Mouse (Mus musculus) heart, embryonic 11.5 days (tissue): ENCODE data around the gene Shisa5. TPM values are rescaled to one million over a fixed set of nuclear protein-coding genes. Genes with fewer than 3 reads are reported as not detected.
A peak's percentile ranks its signal among the peaks of the same experiment; 100 is the strongest.

Experiments
- ATAC-seq: fragments of 200-750 bp; cut with Nextera tagmentation; replicated peaks from 2 replicates; pipeline ENCODE4 v1.8.0; 2017; ENCODE audit warnings: moderate library complexity; ENCODE audit not compliant: insufficient number of reproducible peaks, low FRiP score, low TSS enrichment
- H3K27ac ChIP-seq: fragments of 300-500 bp; sonication (generic); 2 replicates; pipeline ENCODE4 v1.5.1; 2014; ENCODE audit warnings: mild to moderate bottlenecking, low read depth, low read length
- H3K27me3 ChIP-seq: fragments of 300-500 bp; sonication (generic); 2 replicates; pipeline ENCODE4 v1.6.1; 2014; ENCODE audit warnings: mild to moderate bottlenecking, low read length, mixed read lengths; ENCODE audit not compliant: control insufficient read depth, insufficient read depth
- H3K36me3 ChIP-seq: fragments of 300-500 bp; sonication (generic); 2 replicates; pipeline ENCODE4 v1.6.1; 2014; ENCODE audit warnings: mild to moderate bottlenecking, low read length, moderate library complexity, mixed read lengths; ENCODE audit not compliant: control insufficient read depth, insufficient read depth
- H3K4me1 ChIP-seq: fragments of 300-500 bp; sonication (generic); 2 replicates; pipeline ENCODE4 v1.6.1; 2014; ENCODE audit warnings: low read length; ENCODE audit not compliant: control insufficient read depth, insufficient read depth
- H3K4me2 ChIP-seq: fragments of 300-500 bp; sonication (generic); 2 replicates; pipeline ENCODE4 v1.6.1; 2014; ENCODE audit warnings: mild to moderate bottlenecking, moderate library complexity
- H3K4me3 ChIP-seq: fragments of 300-500 bp; sonication (generic); 2 replicates; pipeline ENCODE4 v1.5.1; 2014; ENCODE audit warnings: low read depth, low read length
- H3K9ac ChIP-seq: fragments of 300-500 bp; sonication (generic); 2 replicates; pipeline ENCODE4 v1.6.1; 2014; ENCODE audit warnings: mild to moderate bottlenecking, low read depth, low read length, moderate library complexity
- H3K9me3 ChIP-seq: fragments of 300-500 bp; sonication (generic); replicated peaks from 2 replicates; pipeline ENCODE4 v1.6.1; 2016; ENCODE audit warnings: low read length; ENCODE audit not compliant: control insufficient read depth
- WGBS: fragments of 180-500 bp; shearing (Covaris S2); extraction: QIAGEN DNeasy Blood & Tissue Kit; methylation state at CpG from one replicate; pipeline ENCODE4 v1.1.7; 2014; ENCODE audit not compliant: insufficient replicate concordance; 5-methylcytosine and 5-hydroxymethylcytosine counted together
- polyA plus RNA-seq: library from polyadenylated mRNA; unstranded; fragments of >200 nt; fragmentation: Nextera tagmentation; extraction: Ambion mirVana; gene quantifications from 2 replicates; pipeline ENCODE4 v1.2.1, GENCODE M21; 2014

Gene Shisa5
- polyA plus RNA-seq: 49.0 and 59.1 TPM in 2 replicates

GRCm38 (mm10) chr9:109038086-109038895 lies at the start of gene Shisa5:
Gene Shisa5 (plus strand): TSS chr9:109038565.
- Histone ChIP-seq H3K4me3 (peak within 1 kb of the TSS; percentile 70), H3K9me3 (no peaks in the 10 kb centered on the region), H3K27ac (peak within 1 kb of the TSS; percentile 62), H3K36me3 (no peaks in the 10 kb centered on the region), H3K9ac (peak within 1 kb of the TSS; percentile 86), H3K27me3 (no peaks in the 10 kb centered on the region), H3K4me1 (peaks cover 29% of the 10 kb centered on the region), H3K4me2 (peak within 1 kb of the TSS; percentile 87)
- 2% methylated on average over 32 of the region's 40 CpGs for WGBS
- peak; percentile 87 for ATAC-seq

GRCm38 (mm10) chr9:108989802-108990461 lies 48.4 kb upstream of the Shisa5 start:
- H3K27me3 ChIP-seq: no peaks in the 10 kb centered on the region
- H3K27ac ChIP-seq: no peak overlapping the region
- 75% methylated on average over 4 of the region's 4 CpGs for WGBS
- no peak for ATAC-seq
- no peak overlapping the region for H3K4me3 ChIP-seq
- H3K9me3 ChIP-seq: no peaks in the 10 kb centered on the region
- peaks cover 27% of the 10 kb centered on the region for H3K4me1 ChIP-seq
- no peaks in the 10 kb centered on the region for H3K36me3 ChIP-seq
- 0 out of 2 replicates have a peak overlapping the region, but pooled peaks have one; percentile 16 for H3K9ac ChIP-seq
- no peak overlapping the region; the same call in 1 of the 2 replicates for H3K4me2 ChIP-seq

DNA sequence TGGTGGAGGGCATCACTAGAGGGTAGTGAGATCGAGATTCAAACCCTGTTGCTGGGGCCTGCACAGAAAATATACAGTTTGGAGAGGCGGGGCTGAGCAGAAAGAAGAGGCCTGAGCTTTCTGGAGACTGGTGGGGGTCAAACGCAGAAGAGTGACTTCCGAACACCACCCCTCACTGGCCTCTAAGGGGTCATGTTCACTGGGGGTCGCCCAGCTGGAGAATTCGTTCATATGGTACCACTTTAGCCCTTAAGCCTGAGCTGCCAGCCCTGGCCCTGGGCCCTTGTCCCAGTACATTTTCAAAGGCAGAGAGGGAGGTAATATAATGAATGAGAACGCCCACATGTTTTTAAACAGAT lies 47.9 kb upstream of the Shisa5 start:
- H3K4me2 ChIP-seq: no peak overlapping the region; the same call in 1 of the 2 replicates
- WGBS: 79% methylated on average over 7 of the region's 7 CpGs
- peaks cover 27% of the 10 kb centered on the region for H3K4me1 ChIP-seq
- ATAC-seq: no peak
- H3K36me3 ChIP-seq: no peaks in the 10 kb centered on the region
- no peak overlapping the region for H3K9ac ChIP-seq
- H3K27ac ChIP-seq: no peak overlapping the region
- no peaks in the 10 kb centered on the region for H3K27me3 ChIP-seq
- no peaks in the 10 kb centered on the region for H3K9me3 ChIP-seq
- no peak overlapping the region for H3K4me3 ChIP-seq

- Histone ChIP-seq H3K4me2 (peak within 1 kb of the TSS; percentile 90), H3K36me3 (no peaks in the 10 kb centered on the region), H3K4me3 (peak within 1 kb of the TSS; percentile 66), H3K27me3 (no peaks in the 10 kb centered on the region), H3K9me3 (no peaks in the 10 kb centered on the region), H3K27ac (peak within 1 kb of the TSS; percentile 91), H3K9ac (peak within 1 kb of the TSS; percentile 77), H3K4me1 (peaks cover 35% of the 10 kb centered on the region)
- ATAC-seq: peak; percentile 93
- 1% methylated on average over 31 of the region's 31 CpGs for WGBS
Measured at GRCm38 (mm10) chr9:108991428-108992084, 46.8 kb upstream of the Shisa5 start, which contains the start of gene Pfkfb4. Gene Pfkfb4 (plus strand): TSS chr9:108991778.

DNA sequence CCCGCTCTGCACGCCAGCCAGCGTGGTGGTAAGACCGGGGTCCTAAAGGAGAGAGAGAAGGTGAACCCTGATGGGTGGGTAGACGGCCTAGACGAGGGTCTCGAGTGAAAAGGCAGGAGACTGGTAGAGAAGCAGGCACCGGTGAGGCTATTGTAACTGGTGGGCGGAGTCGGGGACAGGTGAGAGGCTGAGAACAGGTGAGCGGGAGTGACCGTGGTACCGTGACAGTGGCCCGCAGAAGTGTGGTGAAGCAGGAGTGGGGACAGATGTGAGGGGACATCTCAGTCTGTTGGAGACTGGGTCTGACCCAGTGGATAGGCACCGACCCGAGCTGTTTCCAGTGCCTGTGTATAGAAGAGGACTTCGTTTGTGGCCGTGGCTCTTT lies 46.3 kb upstream of the Shisa5 start:
- peak overlapping the region; percentile 90 for H3K4me2 ChIP-seq
- 9% methylated on average over 18 of the region's 18 CpGs for WGBS
- no peak overlapping the region for H3K27ac ChIP-seq
- no peaks in the 10 kb centered on the region for H3K36me3 ChIP-seq
- H3K4me3 ChIP-seq: peak overlapping the region; percentile 66
- peaks cover 35% of the 10 kb centered on the region for H3K4me1 ChIP-seq
- no peaks in the 10 kb centered on the region for H3K27me3 ChIP-seq
- ATAC-seq: peak; percentile 0; the same call in 1 of the 2 replicates
- no peaks in the 10 kb centered on the region for H3K9me3 ChIP-seq
- H3K9ac ChIP-seq: peak overlapping the region; percentile 74

DNA sequence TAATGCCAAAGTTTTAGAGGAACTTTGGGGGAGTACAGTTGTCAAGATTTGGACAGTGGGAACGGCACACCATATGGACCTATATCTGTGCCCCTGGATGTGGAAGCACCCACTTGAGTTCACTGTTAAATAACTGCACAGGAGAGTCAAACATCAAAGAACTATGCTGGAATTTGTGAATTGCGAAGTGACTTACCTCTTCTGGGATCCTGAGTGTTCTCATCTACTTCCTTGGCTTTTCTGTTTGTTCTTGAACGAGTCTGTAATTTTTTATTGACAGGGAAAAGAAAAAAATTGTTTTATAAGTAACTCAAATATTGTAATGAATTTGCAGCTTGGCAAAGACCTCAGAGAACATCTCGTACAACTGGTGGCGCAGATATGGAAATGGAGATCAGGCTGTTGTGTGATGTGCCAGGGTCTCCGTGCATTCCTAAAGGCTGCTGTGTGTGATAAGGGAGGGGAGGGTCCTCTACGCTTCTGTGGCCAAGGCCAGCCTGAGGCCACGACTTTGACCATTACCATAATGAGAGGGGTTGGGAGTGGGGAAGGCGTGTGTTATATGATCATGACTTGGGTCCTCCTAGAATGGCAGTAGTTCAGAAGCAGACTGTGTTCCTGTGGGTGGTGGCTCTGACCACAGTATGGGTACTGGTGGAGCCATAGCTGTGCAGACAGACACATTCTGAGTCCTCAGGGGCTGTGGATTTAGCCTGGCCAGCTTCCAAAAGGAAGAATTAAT lies 45.6 kb upstream of the Shisa5 start:
- Histone ChIP-seq H3K36me3 (no peaks in the 10 kb centered on the region), H3K9me3 (no peaks in the 10 kb centered on the region), H3K27ac (no peak overlapping the region), H3K4me3 (peak overlapping the region; percentile 66), H3K9ac (no peak overlapping the region; the same call in 1 of the 2 replicates), H3K4me2 (peak overlapping the region; percentile 90), H3K27me3 (no peaks in the 10 kb centered on the region), H3K4me1 (peaks cover 34% of the 10 kb centered on the region)
- no peak for ATAC-seq
- 59% methylated on average over 9 of the region's 9 CpGs for WGBS

- no peak overlapping the region for H3K4me2 ChIP-seq
- ATAC-seq: no peak
- H3K27me3 ChIP-seq: no peaks in the 10 kb centered on the region
- no peak overlapping the region for H3K9ac ChIP-seq
- no peaks in the 10 kb centered on the region for H3K36me3 ChIP-seq
- H3K4me3 ChIP-seq: no peak overlapping the region
- no peak overlapping the region for H3K27ac ChIP-seq
- H3K4me1 ChIP-seq: peaks cover 7% of the 10 kb centered on the region; the same call in 1 of the 2 replicates
- 56% methylated on average over 9 of the region's 9 CpGs for WGBS
- H3K9me3 ChIP-seq: no peaks in the 10 kb centered on the region
Measured at GRCm38 (mm10) chr9:108996411-108996810, 42.0 kb upstream of the Shisa5 start.
